Mouse (Mus musculus): ENCODE results near the gene Lyl1. TPM values are rescaled to one million over a fixed set of nuclear protein-coding genes. Genes with fewer than 3 reads are reported as not detected.

Lyl1 gene
- 59.2 and 125 TPM in 2 replicates for polyA plus RNA-seq (2011; ENCODE audit: insufficient read depth, insufficient read length, low replicate concordance, missing spikeins)

DNA sequence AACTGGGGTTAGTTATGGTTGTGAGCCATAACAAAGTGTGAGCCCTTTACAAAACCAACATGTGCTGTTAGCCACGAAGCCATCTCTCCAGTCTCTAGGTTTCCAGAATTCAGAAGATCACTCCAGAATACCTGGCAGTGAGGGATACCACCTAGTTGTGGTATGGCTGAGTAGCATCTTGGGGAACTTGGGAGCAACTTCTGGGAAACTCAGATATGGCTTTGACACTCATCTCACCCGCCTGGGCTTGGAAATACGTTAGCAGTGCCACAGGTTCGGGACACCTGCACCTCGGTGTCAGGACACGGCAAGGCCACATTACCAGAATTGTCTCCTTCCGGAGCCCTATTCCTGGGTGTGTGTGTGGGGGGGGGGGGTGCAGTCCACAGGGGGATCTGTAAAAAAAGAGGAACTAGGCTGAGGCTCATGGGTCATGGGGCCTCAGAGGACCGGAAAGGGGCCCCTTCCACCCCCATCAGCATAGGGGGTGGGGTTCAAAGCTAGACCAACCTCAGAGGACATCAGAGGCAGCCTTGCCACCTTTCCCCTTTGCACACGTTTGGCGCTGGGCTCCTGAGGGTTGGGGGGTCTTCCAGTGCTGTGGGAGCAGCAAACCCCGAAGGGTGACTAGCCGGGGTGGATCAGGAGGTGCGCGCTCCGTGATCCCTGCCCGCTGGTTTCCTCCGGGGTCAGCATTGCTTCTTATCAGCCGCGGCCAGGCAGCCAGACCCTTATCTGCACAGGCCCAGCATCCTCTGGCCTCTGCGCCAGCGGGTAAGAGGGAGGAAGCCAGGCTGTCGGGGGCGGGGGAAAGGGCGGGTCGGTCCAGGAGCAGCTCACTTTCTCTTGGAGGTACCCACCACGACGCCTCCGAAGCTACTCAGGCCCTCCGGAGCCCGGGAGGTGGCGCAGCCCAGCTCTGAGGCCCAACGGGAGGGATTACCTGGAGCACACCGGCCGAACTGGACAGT is at the start of gene Lyl1:
Gene Lyl1, plus strand, starts transcription at position 517 of the 971 bp plus-strand sequence.
- TF ChIP-seq POLR2A (IDR thresholded peaks at IDR 0.05; ENCODE audit: borderline replicate concordance, control insufficient read depth, low read depth, low read length), result no peak; the same call in none of the 2 replicates
- no peak for TF ChIP-seq CTCF (IDR thresholded peaks at IDR 0.05; ENCODE audit: control insufficient read depth, insufficient read depth, low read length)
- H3K27ac ChIP-seq (ENCODE audit: control insufficient read depth, insufficient read depth, low read depth, low read length, poor library complexity), result peak within 1 kb of the TSS; percentile 97
- H3K4me1 ChIP-seq (ENCODE audit: control insufficient read depth, insufficient read depth, low read length), result peaks cover 27% of the 10 kb centered on the region
- 1% methylated on average over 34 of the region's 34 CpGs for WGBS
- peak within 1 kb of the TSS; percentile 97 for H3K4me3 ChIP-seq (replicated peaks; ENCODE audit: control insufficient read depth, low read depth, low read length)

- Histone ChIP-seq H3K27ac (ENCODE audit: control insufficient read depth, insufficient read depth, low read depth, low read length, poor library complexity) (no peak overlapping the region), H3K4me1 (ENCODE audit: control insufficient read depth, insufficient read depth, low read length) (peaks cover 1% of the 10 kb centered on the region; the same call in 1 of the 2 replicates), H3K4me3 (replicated peaks; ENCODE audit: control insufficient read depth, low read depth, low read length) (no peak overlapping the region)
- TF ChIP-seq CTCF (IDR thresholded peaks at IDR 0.05; ENCODE audit: control insufficient read depth, insufficient read depth, low read length) (no peak), POLR2A (IDR thresholded peaks at IDR 0.05; ENCODE audit: borderline replicate concordance, control insufficient read depth, low read depth, low read length) (no peak)
- 73% methylated on average over 9 of the region's 9 CpGs for WGBS
Observed at GRCm38 (mm10) chr8:84653092-84653631, 48.1 kb upstream of the Lyl1 start.

GRCm38 (mm10) chr8:84654597-84654996 is 46.7 kb upstream of the Lyl1 start:
- peaks cover 1% of the 10 kb centered on the region; the same call in 1 of the 2 replicates for H3K4me1 ChIP-seq (ENCODE audit: control insufficient read depth, insufficient read depth, low read length)
- 58% methylated on average over 4 of the region's 4 CpGs for WGBS
- no peak overlapping the region for H3K4me3 ChIP-seq (replicated peaks; ENCODE audit: control insufficient read depth, low read depth, low read length)
- peak; percentile 40; the same call in 1 of the 2 replicates for TF ChIP-seq CTCF (IDR thresholded peaks at IDR 0.05; ENCODE audit: control insufficient read depth, insufficient read depth, low read length)
- TF ChIP-seq POLR2A (IDR thresholded peaks at IDR 0.05; ENCODE audit: borderline replicate concordance, control insufficient read depth, low read depth, low read length), result no peak
- no peak overlapping the region for H3K27ac ChIP-seq (ENCODE audit: control insufficient read depth, insufficient read depth, low read depth, low read length, poor library complexity)

- Histone ChIP-seq H3K4me3 (replicated peaks; ENCODE audit: control insufficient read depth, low read depth, low read length) (no peak overlapping the region), H3K27ac (ENCODE audit: control insufficient read depth, insufficient read depth, low read depth, low read length, poor library complexity) (no peak overlapping the region; the same call in 1 of the 2 replicates), H3K4me1 (ENCODE audit: control insufficient read depth, insufficient read depth, low read length) (peaks cover 4% of the 10 kb centered on the region)
- TF ChIP-seq CTCF (IDR thresholded peaks at IDR 0.05; ENCODE audit: control insufficient read depth, insufficient read depth, low read length), result no peak
- WGBS, result 11% methylated on average over 15 of the region's 15 CpGs
Observed at GRCm38 (mm10) chr8:84655336-84656190, 45.7 kb upstream of the Lyl1 start.

GRCm38 (mm10) chr8:84656191-84656525 is 45.1 kb upstream of the Lyl1 start:
- 4% methylated on average over 10 of the region's 10 CpGs for WGBS
- TF ChIP-seq CTCF (IDR thresholded peaks at IDR 0.05; ENCODE audit: control insufficient read depth, insufficient read depth, low read length), result no peak
- no peak for TF ChIP-seq POLR2A (IDR thresholded peaks at IDR 0.05; ENCODE audit: borderline replicate concordance, control insufficient read depth, low read depth, low read length)
- peak overlapping the region; percentile 28 for H3K4me3 ChIP-seq (replicated peaks; ENCODE audit: control insufficient read depth, low read depth, low read length)
- H3K27ac ChIP-seq (ENCODE audit: control insufficient read depth, insufficient read depth, low read depth, low read length, poor library complexity), result peak overlapping the region; percentile 35; the same call in 1 of the 2 replicates
- H3K4me1 ChIP-seq (ENCODE audit: control insufficient read depth, insufficient read depth, low read length), result peaks cover 4% of the 10 kb centered on the region

DNA sequence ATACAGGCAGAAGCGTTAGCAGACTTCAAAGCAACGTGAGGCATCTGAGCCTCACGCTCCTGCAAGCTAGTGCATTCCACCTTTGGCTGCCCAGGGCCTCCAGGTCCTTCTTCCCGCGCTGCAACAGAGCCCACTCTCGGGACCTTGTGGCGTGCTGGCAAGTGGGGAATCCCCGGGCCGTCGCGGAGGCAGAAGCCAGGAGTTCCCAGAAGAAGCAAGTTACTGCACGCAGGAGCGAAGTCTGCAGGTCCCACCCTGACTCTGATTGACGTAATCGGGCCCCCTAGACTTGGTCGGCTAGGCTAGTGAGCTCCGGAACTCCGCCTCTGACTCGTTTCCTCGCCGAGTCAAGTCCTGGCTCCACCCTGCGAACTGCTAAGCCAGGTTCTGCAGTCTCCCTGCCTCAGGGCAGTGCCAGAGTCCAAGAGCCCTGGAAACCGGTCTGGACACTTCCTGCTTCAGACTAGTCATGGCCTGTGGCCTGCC is 44.6 kb upstream of the Lyl1 start:
- peak overlapping the region; percentile 35 for H3K27ac ChIP-seq (ENCODE audit: control insufficient read depth, insufficient read depth, low read depth, low read length, poor library complexity)
- TF ChIP-seq POLR2A (IDR thresholded peaks at IDR 0.05; ENCODE audit: borderline replicate concordance, control insufficient read depth, low read depth, low read length) (peak; percentile 35; the same call in 1 of the 2 replicates), CTCF (IDR thresholded peaks at IDR 0.05; ENCODE audit: control insufficient read depth, insufficient read depth, low read length) (no peak)
- peak overlapping the region; percentile 62 for H3K4me3 ChIP-seq (replicated peaks; ENCODE audit: control insufficient read depth, low read depth, low read length)
- H3K4me1 ChIP-seq (ENCODE audit: control insufficient read depth, insufficient read depth, low read length), result peaks cover 4% of the 10 kb centered on the region
- WGBS, result under 1% methylated on average over 23 of the region's 23 CpGs

DNA sequence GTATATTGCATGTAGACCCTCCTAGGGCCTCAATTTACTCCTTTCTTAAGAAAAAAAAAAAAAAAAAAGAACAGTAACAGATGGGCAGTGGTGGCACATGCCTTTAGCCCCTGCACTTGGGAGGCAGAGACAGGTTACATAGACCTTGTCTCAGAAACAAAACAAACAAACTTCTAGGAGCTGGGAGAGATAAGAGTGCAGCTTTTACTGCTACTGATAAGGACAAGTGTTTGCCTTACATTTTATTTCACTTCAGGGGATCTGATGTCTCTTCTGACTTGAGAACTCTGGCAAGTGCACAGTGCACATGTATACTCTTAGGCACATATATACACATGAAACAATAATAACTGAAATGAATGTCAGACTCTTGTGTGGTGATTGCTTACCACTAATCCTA is 44.1 kb upstream of the Lyl1 start:
- Histone ChIP-seq H3K27ac (ENCODE audit: control insufficient read depth, insufficient read depth, low read depth, low read length, poor library complexity) (peak overlapping the region; percentile 35; the same call in 1 of the 2 replicates), H3K4me3 (replicated peaks; ENCODE audit: control insufficient read depth, low read depth, low read length) (no peak overlapping the region), H3K4me1 (ENCODE audit: control insufficient read depth, insufficient read depth, low read length) (peaks cover 4% of the 10 kb centered on the region)
- TF ChIP-seq CTCF (IDR thresholded peaks at IDR 0.05; ENCODE audit: control insufficient read depth, insufficient read depth, low read length), result no peak
- TF ChIP-seq POLR2A (IDR thresholded peaks at IDR 0.05; ENCODE audit: borderline replicate concordance, control insufficient read depth, low read depth, low read length), result no peak
